Mouse (Mus musculus): ENCODE measurements around the gene Recql5. TPM values are rescaled to one million over a fixed set of nuclear protein-coding genes. Genes with fewer than 3 reads are reported as not detected.

Recql5 gene
- polyA plus RNA-seq, 1 experiment from 2014 or later: 11.1 TPM

- peaks cover 45% of the 10 kb centered on the region for H3K4me1 ChIP-seq (replicated peaks; ENCODE audit: insufficient read depth, low read length)
- H3K36me3 ChIP-seq (ENCODE audit: insufficient read depth, low read length): no peaks in the 10 kb centered on the region
- H3K27me3 ChIP-seq (ENCODE audit: insufficient read depth, low read length): no peaks in the 10 kb centered on the region
- H3K27ac ChIP-seq: peak within 1 kb of the TSS; percentile 91
- DNase-seq (ENCODE audit: low spot score): peak; percentile 96
- peak within 1 kb of the TSS; percentile 39; the same call in 1 of the 2 replicates for H3K9ac ChIP-seq (ENCODE audit: low read depth, low read length)
- TF ChIP-seq CTCF (IDR thresholded peaks at IDR 0.05; ENCODE audit: low read depth): peak; percentile 33; the same call in 1 of the 2 replicates
- H3K9me3 ChIP-seq (replicated peaks; ENCODE audit: low read length): no peaks in the 10 kb centered on the region
- peak within 1 kb of the TSS; percentile 38 for H3K4me2 ChIP-seq (ENCODE audit: low read length)
- H3K4me3 ChIP-seq (replicated peaks; ENCODE audit: low read depth, low read length): no peak within 1 kb of the TSS
- peak; percentile 90 for ATAC-seq (replicated peaks; ENCODE audit: low FRiP score, low read depth)
- 20% methylated on average over 16 of the region's 16 CpGs for WGBS
These were observed 33.6 kb downstream of the Recql5 start, which contains the start of gene Smim5 for GRCm38 (mm10) chr11:115899486-115900266. TSS of gene Smim5 (plus strand) at chr11:115899966.

- DNase-seq (ENCODE audit: low spot score) (no peak), ATAC-seq (replicated peaks; ENCODE audit: low FRiP score, low read depth) (no peak)
- Histone ChIP-seq H3K27ac (peak overlapping the region; percentile 91), H3K36me3 (ENCODE audit: insufficient read depth, low read length) (0 out of 2 replicates have a peak, but pooled peaks cover 3% of the 10 kb centered on the region), H3K27me3 (ENCODE audit: insufficient read depth, low read length) (no peaks in the 10 kb centered on the region), H3K9me3 (replicated peaks; ENCODE audit: low read length) (no peaks in the 10 kb centered on the region), H3K4me3 (replicated peaks; ENCODE audit: low read depth, low read length) (no peak overlapping the region), H3K9ac (ENCODE audit: low read depth, low read length) (no peak overlapping the region), H3K4me2 (ENCODE audit: low read length) (no peak overlapping the region), H3K4me1 (replicated peaks; ENCODE audit: insufficient read depth, low read length) (peaks cover 38% of the 10 kb centered on the region)
- whole genome bisulfite sequencing: 9% methylated on average over 4 of the region's 4 CpGs
- peak; percentile 72 for TF ChIP-seq CTCF (IDR thresholded peaks at IDR 0.05; ENCODE audit: low read depth)
These were observed 34.4 kb downstream of the Recql5 start for GRCm38 (mm10) chr11:115898886-115899285.

- 79% methylated on average over 7 of the region's 7 CpGs for WGBS
- ATAC-seq (replicated peaks; ENCODE audit: low FRiP score, low read depth): no peak
- DNase-seq (ENCODE audit: low spot score): no peak
- Histone ChIP-seq H3K27ac (no peak overlapping the region), H3K4me3 (replicated peaks; ENCODE audit: low read depth, low read length) (no peak overlapping the region), H3K9me3 (replicated peaks; ENCODE audit: low read length) (no peaks in the 10 kb centered on the region), H3K9ac (ENCODE audit: low read depth, low read length) (no peak overlapping the region), H3K36me3 (ENCODE audit: insufficient read depth, low read length) (0 out of 2 replicates have a peak, but pooled peaks cover 7% of the 10 kb centered on the region), H3K27me3 (ENCODE audit: insufficient read depth, low read length) (no peaks in the 10 kb centered on the region), H3K4me2 (ENCODE audit: low read length) (no peak overlapping the region), H3K4me1 (replicated peaks; ENCODE audit: insufficient read depth, low read length) (peaks cover 34% of the 10 kb centered on the region)
- no peak for TF ChIP-seq CTCF (IDR thresholded peaks at IDR 0.05; ENCODE audit: low read depth)
These were observed 34.8 kb downstream of the Recql5 start for GRCm38 (mm10) chr11:115898446-115898845.

GRCm38 (mm10) chr11:115894755-115895520 lies 38.3 kb downstream of the Recql5 start:
- ATAC-seq (replicated peaks; ENCODE audit: low FRiP score, low read depth) (no peak), DNase-seq (ENCODE audit: low spot score) (peak; percentile 56)
- no peaks in the 10 kb centered on the region for H3K9me3 ChIP-seq (replicated peaks; ENCODE audit: low read length)
- H3K4me1 ChIP-seq (replicated peaks; ENCODE audit: insufficient read depth, low read length): peaks cover 6% of the 10 kb centered on the region
- H3K27ac ChIP-seq: no peak overlapping the region
- TF ChIP-seq CTCF (IDR thresholded peaks at IDR 0.05; ENCODE audit: low read depth): peak; percentile 66
- H3K36me3 ChIP-seq (ENCODE audit: insufficient read depth, low read length): 0 out of 2 replicates have a peak, but pooled peaks cover 13% of the 10 kb centered on the region
- H3K4me2 ChIP-seq (ENCODE audit: low read length): no peak overlapping the region
- no peak overlapping the region for H3K9ac ChIP-seq (ENCODE audit: low read depth, low read length)
- 69% methylated on average over 14 of the region's 14 CpGs for WGBS
- H3K27me3 ChIP-seq (ENCODE audit: insufficient read depth, low read length): no peaks in the 10 kb centered on the region
- H3K4me3 ChIP-seq (replicated peaks; ENCODE audit: low read depth, low read length): no peak overlapping the region

GRCm38 (mm10) chr11:115893071-115893470 lies 40.2 kb downstream of the Recql5 start:
- Histone ChIP-seq H3K36me3 (ENCODE audit: insufficient read depth, low read length) (0 out of 2 replicates have a peak, but pooled peaks cover 13% of the 10 kb centered on the region), H3K4me1 (replicated peaks; ENCODE audit: insufficient read depth, low read length) (no peaks in the 10 kb centered on the region), H3K9ac (ENCODE audit: low read depth, low read length) (no peak overlapping the region), H3K4me2 (ENCODE audit: low read length) (no peak overlapping the region), H3K27me3 (ENCODE audit: insufficient read depth, low read length) (no peaks in the 10 kb centered on the region), H3K4me3 (replicated peaks; ENCODE audit: low read depth, low read length) (no peak overlapping the region), H3K9me3 (replicated peaks; ENCODE audit: low read length) (no peaks in the 10 kb centered on the region), H3K27ac (no peak overlapping the region)
- WGBS: 89% methylated on average over 9 of the region's 9 CpGs
- TF ChIP-seq CTCF (IDR thresholded peaks at IDR 0.05; ENCODE audit: low read depth): no peak
- ATAC-seq (replicated peaks; ENCODE audit: low FRiP score, low read depth): no peak
- no peak for DNase-seq (ENCODE audit: low spot score)

- no peaks in the 10 kb centered on the region for H3K9me3 ChIP-seq (replicated peaks; ENCODE audit: low read length)
- no peaks in the 10 kb centered on the region for H3K27me3 ChIP-seq (ENCODE audit: insufficient read depth, low read length)
- no peak for TF ChIP-seq CTCF (IDR thresholded peaks at IDR 0.05; ENCODE audit: low read depth)
- ATAC-seq (replicated peaks; ENCODE audit: low FRiP score, low read depth) (no peak), DNase-seq (ENCODE audit: low spot score) (no peak)
- 66% methylated on average over 6 of the region's 6 CpGs for WGBS
- H3K27ac ChIP-seq: no peak overlapping the region
- H3K4me2 ChIP-seq (ENCODE audit: low read length): no peak overlapping the region
- H3K9ac ChIP-seq (ENCODE audit: low read depth, low read length): no peak overlapping the region
- no peak overlapping the region for H3K4me3 ChIP-seq (replicated peaks; ENCODE audit: low read depth, low read length)
- H3K36me3 ChIP-seq (ENCODE audit: insufficient read depth, low read length): 0 out of 2 replicates have a peak, but pooled peaks cover 13% of the 10 kb centered on the region
- H3K4me1 ChIP-seq (replicated peaks; ENCODE audit: insufficient read depth, low read length): no peaks in the 10 kb centered on the region
These were observed 41.1 kb downstream of the Recql5 start for GRCm38 (mm10) chr11:115892213-115892612.

All from kidney, postnatal 0 days (tissue).